Mouse (Mus musculus): ENCODE results near the gene Tbc1d1. TPM values are rescaled to one million over a fixed set of nuclear protein-coding genes. Genes with fewer than 3 reads are reported as not detected.
A peak's percentile ranks its signal among the peaks of the same experiment; 100 is the strongest.

Tbc1d1 gene
- polyA plus RNA-seq (2012; rRNA removed), result 7.2 and 14.0 TPM in 2 replicates

DNA sequence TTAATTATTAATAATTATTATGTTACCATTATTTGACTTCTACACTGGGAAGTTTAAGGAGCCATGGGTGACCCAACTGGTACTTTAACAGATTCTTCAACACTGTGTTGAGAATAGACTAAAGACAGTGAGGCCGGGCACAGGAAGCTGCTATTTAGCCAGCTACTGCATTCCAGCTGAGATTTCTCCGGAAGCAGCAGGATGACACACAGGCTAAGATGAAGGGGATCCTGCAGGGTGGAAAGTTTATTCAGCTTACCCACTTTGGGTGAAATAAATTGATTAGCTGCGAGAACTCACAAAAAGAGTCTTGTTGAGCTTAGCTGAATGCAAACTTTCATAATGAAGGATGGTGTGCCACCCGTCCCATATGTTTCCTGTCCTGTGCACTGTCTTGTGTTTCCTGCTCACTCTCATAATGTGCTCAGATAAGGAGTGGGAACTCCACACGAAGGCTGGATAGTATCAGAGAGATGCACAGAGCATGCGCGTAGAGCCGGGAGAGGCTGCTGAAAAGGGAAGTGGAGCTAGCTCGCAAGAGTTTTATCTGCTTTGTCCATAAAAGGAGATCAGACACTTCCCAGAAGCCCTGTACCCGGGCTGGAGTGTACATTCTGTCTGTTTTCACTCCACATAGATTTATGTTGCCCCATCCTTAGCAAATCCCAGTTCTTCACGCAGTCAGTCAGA is at the start of gene Tbc1d1:
Gene Tbc1d1 (plus strand): TSS at position 445 of the 690 bp plus-strand sequence.
- peaks cover 4% of the 10 kb centered on the region; the same call in 1 of the 2 replicates for H3K4me1 ChIP-seq (ENCODE audit: control insufficient read depth, insufficient read depth, insufficient read length, low read length)
- no peaks in the 10 kb centered on the region for H3K27me3 ChIP-seq (ENCODE audit: control insufficient read depth, insufficient read depth, low read length)
- TF ChIP-seq POLR2A (IDR thresholded peaks at IDR 0.05; ENCODE audit: low read depth, low read length), result no peak
- TF ChIP-seq CTCF (IDR thresholded peaks at IDR 0.05; ENCODE audit: extremely low read depth, insufficient read length, insufficient replicate concordance, low read depth, low read length), result no peak
- no peaks in the 10 kb centered on the region for H3K36me3 ChIP-seq (ENCODE audit: control insufficient read depth, insufficient read depth, low read length)
- peak within 1 kb of the TSS; percentile 58 for H3K27ac ChIP-seq (ENCODE audit: insufficient read depth, low read depth, low read length)
- no peak within 1 kb of the TSS for H3K4me3 ChIP-seq (ENCODE audit: low read depth, low read length)
- WGBS, result 40% methylated on average over 11 of the region's 11 CpGs

DNA sequence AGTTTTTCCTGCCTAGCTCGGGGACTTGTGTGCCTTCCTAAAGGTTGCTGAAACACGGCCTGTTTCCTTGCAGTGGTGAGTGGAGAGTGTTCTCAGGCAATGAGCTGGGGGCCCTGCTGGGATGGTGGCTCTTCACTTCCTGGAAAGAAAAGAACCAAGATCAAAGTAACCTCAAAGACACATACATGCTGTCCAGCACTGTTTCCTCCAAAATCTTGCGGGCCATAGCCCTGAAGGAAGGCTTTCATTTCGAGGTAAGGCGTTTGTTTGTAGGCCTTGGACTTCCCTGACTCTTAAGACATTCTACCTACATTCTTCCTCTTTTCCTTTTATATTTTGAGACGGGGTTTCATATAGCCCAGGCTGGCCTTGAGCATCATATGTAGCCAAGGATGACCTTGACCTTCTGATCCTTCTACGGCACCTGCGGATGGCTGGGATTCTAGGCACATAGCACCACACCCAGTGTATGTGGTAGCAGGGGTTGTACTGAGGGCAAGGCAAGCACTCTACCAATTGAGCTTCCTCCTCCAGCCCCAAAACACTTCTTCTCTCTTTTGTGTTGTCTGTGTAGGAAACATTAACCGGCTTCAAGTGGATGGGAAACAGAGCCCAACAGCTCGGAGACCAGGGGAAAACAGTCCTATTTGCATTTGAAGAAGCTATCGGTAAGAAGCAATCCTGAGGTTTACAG is 48.4 kb upstream of the Tbc1d1 start:
- Histone ChIP-seq H3K27me3 (ENCODE audit: control insufficient read depth, insufficient read depth, low read length) (no peaks in the 10 kb centered on the region), H3K36me3 (ENCODE audit: control insufficient read depth, insufficient read depth, low read length) (peaks cover 70% of the 10 kb centered on the region), H3K4me1 (ENCODE audit: control insufficient read depth, insufficient read depth, insufficient read length, low read length) (peaks cover 3% of the 10 kb centered on the region; the same call in 1 of the 2 replicates), H3K4me3 (ENCODE audit: low read depth, low read length) (no peak overlapping the region), H3K27ac (ENCODE audit: insufficient read depth, low read depth, low read length) (no peak overlapping the region)
- 89% methylated on average over 11 of the region's 11 CpGs for WGBS
- no peak for TF ChIP-seq CTCF (IDR thresholded peaks at IDR 0.05; ENCODE audit: extremely low read depth, insufficient read length, insufficient replicate concordance, low read depth, low read length)
- TF ChIP-seq POLR2A (IDR thresholded peaks at IDR 0.05; ENCODE audit: low read depth, low read length), result no peak

DNA sequence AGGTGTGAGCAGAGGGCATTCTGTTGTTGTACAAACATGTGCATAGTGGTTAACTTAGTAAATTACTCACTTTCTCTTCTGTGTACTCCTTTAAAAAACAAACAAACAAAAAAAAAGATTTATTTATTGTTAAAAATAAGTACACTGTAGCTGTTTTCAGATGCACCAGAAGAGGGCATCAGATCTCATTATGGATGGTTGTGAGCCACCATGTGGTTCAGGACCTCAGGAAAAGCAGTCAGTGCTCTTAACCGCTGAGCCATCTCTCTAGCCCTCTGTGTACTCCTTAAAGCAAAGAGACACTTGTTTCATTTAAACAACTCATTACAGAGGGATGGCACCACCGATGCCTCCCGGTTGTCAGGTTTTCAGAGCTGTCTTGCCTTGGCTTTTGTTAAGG is 46.9 kb upstream of the Tbc1d1 start:
- Histone ChIP-seq H3K36me3 (ENCODE audit: control insufficient read depth, insufficient read depth, low read length) (peaks cover 69% of the 10 kb centered on the region), H3K4me1 (ENCODE audit: control insufficient read depth, insufficient read depth, insufficient read length, low read length) (peaks cover 8% of the 10 kb centered on the region; the same call in 1 of the 2 replicates), H3K27ac (ENCODE audit: insufficient read depth, low read depth, low read length) (no peak overlapping the region), H3K4me3 (ENCODE audit: low read depth, low read length) (no peak overlapping the region), H3K27me3 (ENCODE audit: control insufficient read depth, insufficient read depth, low read length) (no peaks in the 10 kb centered on the region)
- 77% methylated on average over 3 of the region's 3 CpGs for WGBS
- TF ChIP-seq CTCF (IDR thresholded peaks at IDR 0.05; ENCODE audit: extremely low read depth, insufficient read length, insufficient replicate concordance, low read depth, low read length) (no peak), POLR2A (IDR thresholded peaks at IDR 0.05; ENCODE audit: low read depth, low read length) (no peak)

DNA sequence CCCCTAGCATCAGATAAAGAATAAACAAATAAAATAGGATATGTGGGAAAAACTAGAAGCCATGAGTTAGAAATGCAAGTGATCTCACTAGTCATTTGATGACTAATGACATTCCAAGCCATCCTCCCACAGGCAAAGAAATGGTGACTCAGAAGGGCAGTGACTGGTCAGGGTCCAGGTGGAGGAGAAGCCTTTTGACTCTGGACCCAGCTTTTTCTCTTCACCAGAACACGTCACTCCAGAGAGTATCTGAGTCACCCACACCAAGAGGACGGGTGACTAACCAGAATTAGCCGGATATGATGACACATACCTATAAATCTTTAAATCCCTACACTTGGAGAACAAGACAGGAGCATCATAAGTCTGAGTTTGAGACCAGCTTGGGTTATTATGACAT is 43.7 kb upstream of the Tbc1d1 start:
- Histone ChIP-seq H3K27ac (ENCODE audit: insufficient read depth, low read depth, low read length) (peak overlapping the region; percentile 75), H3K4me1 (ENCODE audit: control insufficient read depth, insufficient read depth, insufficient read length, low read length) (peaks cover 5% of the 10 kb centered on the region; the same call in 1 of the 2 replicates), H3K36me3 (ENCODE audit: control insufficient read depth, insufficient read depth, low read length) (peaks cover 69% of the 10 kb centered on the region), H3K27me3 (ENCODE audit: control insufficient read depth, insufficient read depth, low read length) (no peaks in the 10 kb centered on the region), H3K4me3 (ENCODE audit: low read depth, low read length) (no peak overlapping the region)
- 61% methylated on average over 3 of the region's 3 CpGs for WGBS
- TF ChIP-seq POLR2A (IDR thresholded peaks at IDR 0.05; ENCODE audit: low read depth, low read length), result no peak
- no peak for TF ChIP-seq CTCF (IDR thresholded peaks at IDR 0.05; ENCODE audit: extremely low read depth, insufficient read length, insufficient replicate concordance, low read depth, low read length)

DNA sequence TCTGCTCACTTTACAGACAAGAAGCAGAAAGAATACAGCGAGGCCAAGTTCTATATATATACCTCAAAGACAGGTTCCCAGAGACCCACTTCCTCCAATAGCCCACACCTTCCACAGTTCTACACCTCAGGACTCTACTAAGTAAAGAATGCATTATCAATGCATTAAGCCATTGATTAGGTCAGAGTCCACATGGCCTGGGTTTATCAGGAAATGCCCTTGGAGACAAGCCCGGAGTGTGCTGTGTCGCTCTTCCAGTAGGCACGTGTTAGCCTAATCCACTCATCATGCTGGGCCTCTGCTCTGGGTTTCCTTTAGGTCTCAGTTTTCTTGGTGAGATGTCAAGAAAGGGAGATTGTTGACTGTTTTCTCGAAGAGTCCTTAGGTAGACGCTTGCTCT is 41.9 kb upstream of the Tbc1d1 start:
- Histone ChIP-seq H3K4me3 (ENCODE audit: low read depth, low read length) (no peak overlapping the region), H3K36me3 (ENCODE audit: control insufficient read depth, insufficient read depth, low read length) (peaks cover 56% of the 10 kb centered on the region), H3K27ac (ENCODE audit: insufficient read depth, low read depth, low read length) (no peak overlapping the region; the same call in 1 of the 2 replicates), H3K27me3 (ENCODE audit: control insufficient read depth, insufficient read depth, low read length) (no peaks in the 10 kb centered on the region), H3K4me1 (ENCODE audit: control insufficient read depth, insufficient read depth, insufficient read length, low read length) (peaks cover 5% of the 10 kb centered on the region; the same call in 1 of the 2 replicates)
- WGBS, result 54% methylated on average over 6 of the region's 6 CpGs
- TF ChIP-seq CTCF (IDR thresholded peaks at IDR 0.05; ENCODE audit: extremely low read depth, insufficient read length, insufficient replicate concordance, low read depth, low read length) (no peak), POLR2A (IDR thresholded peaks at IDR 0.05; ENCODE audit: low read depth, low read length) (no peak)

DNA sequence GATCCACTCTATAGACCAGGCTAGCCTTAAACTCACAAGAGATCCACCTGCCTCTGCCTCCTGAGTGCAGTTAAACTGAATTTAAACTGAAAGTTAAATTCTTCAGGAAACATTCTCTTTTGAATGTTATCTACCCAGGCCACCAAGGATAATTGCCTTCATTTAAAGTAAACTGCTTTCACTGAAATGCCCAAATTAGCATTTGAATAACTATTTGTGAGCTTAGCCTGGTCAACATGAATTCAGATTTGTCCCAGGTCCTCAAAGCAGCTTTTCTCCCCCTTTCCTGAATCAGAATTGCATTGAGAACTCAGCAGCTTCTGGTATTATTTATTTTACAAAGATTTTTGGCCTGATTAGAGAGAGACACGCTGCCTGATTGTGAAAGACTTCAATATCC is 38.9 kb upstream of the Tbc1d1 start:
- peaks cover 5% of the 10 kb centered on the region; the same call in 1 of the 2 replicates for H3K4me1 ChIP-seq (ENCODE audit: control insufficient read depth, insufficient read depth, insufficient read length, low read length)
- 96% methylated on average over 1 of the region's 1 CpGs for WGBS
- H3K4me3 ChIP-seq (ENCODE audit: low read depth, low read length), result no peak overlapping the region
- no peak for TF ChIP-seq CTCF (IDR thresholded peaks at IDR 0.05; ENCODE audit: extremely low read depth, insufficient read length, insufficient replicate concordance, low read depth, low read length)
- no peak for TF ChIP-seq POLR2A (IDR thresholded peaks at IDR 0.05; ENCODE audit: low read depth, low read length)
- peaks cover 39% of the 10 kb centered on the region for H3K36me3 ChIP-seq (ENCODE audit: control insufficient read depth, insufficient read depth, low read length)
- H3K27ac ChIP-seq (ENCODE audit: insufficient read depth, low read depth, low read length), result no peak overlapping the region
- no peaks in the 10 kb centered on the region for H3K27me3 ChIP-seq (ENCODE audit: control insufficient read depth, insufficient read depth, low read length)

DNA sequence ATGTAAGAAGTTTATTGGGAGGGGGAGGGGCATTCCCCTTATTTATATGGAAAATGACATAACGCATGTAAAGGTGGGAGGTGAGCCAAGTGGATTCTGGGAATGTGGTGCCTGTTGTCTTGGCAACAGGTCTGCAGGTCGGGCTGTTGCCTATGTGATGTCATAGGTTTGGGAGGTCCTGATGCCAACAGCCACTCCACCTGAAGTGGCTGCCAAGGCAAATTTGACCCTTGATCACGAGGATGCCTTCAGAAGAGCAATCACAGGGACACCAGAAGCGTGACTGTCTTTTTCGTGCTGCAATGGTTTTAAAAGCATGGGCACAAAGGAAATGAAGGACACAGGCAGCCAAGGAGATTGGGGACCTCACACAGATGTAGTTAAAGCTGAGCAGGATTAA is 30.3 kb upstream of the Tbc1d1 start:
- peaks cover 2% of the 10 kb centered on the region; the same call in 1 of the 2 replicates for H3K4me1 ChIP-seq (ENCODE audit: control insufficient read depth, insufficient read depth, insufficient read length, low read length)
- no peak overlapping the region for H3K4me3 ChIP-seq (ENCODE audit: low read depth, low read length)
- TF ChIP-seq POLR2A (IDR thresholded peaks at IDR 0.05; ENCODE audit: low read depth, low read length) (no peak), CTCF (IDR thresholded peaks at IDR 0.05; ENCODE audit: extremely low read depth, insufficient read length, insufficient replicate concordance, low read depth, low read length) (no peak)
- peaks cover 5% of the 10 kb centered on the region for H3K36me3 ChIP-seq (ENCODE audit: control insufficient read depth, insufficient read depth, low read length)
- WGBS, result 59% methylated on average over 5 of the region's 5 CpGs
- no peak overlapping the region for H3K27ac ChIP-seq (ENCODE audit: insufficient read depth, low read depth, low read length)
- no peaks in the 10 kb centered on the region for H3K27me3 ChIP-seq (ENCODE audit: control insufficient read depth, insufficient read depth, low read length)

Data from small intestine, adult 2 months (tissue).